Mouse (Mus musculus) stomach, embryonic 16.5 days (tissue): ENCODE data around the gene Kcnn3. TPM values are rescaled to one million over a fixed set of nuclear protein-coding genes. Genes with fewer than 3 reads are reported as not detected.
A peak's percentile ranks its signal among the peaks of the same experiment; 100 is the strongest.

ENCODE experiments used
- ATAC-seq: fragments of 200-750 bp; cut with Nextera tagmentation; 2 replicates; pipeline ENCODE4 v1.8.0; 2017; ENCODE audit warnings: moderate number of reproducible peaks, moderate TSS enrichment; ENCODE audit not compliant: insufficient read depth, low FRiP score
- H3K27ac ChIP-seq: fragments of 300-500 bp; sonication (generic); 2 replicates; pipeline ENCODE4 v1.5.1; 2014; ENCODE audit warnings: low read length
- H3K27me3 ChIP-seq: fragments of 300-500 bp; sonication (generic); 2 replicates; pipeline ENCODE4 v1.6.1; 2014; ENCODE audit warnings: low read length, control low read depth, mixed read lengths; ENCODE audit not compliant: control insufficient read depth, insufficient read depth
- H3K36me3 ChIP-seq: fragments of 300-500 bp; sonication (generic); 2 replicates; pipeline ENCODE4 v1.6.1; 2014; ENCODE audit warnings: low read length; ENCODE audit not compliant: control insufficient read depth, insufficient read depth
- H3K4me1 ChIP-seq: fragments of 300-500 bp; sonication (generic); 2 replicates; pipeline ENCODE4 v1.6.1; 2014; ENCODE audit warnings: low read length, control low read depth, mixed read lengths; ENCODE audit not compliant: control insufficient read depth, insufficient read depth
- H3K4me2 ChIP-seq: fragments of 300-500 bp; sonication (generic); 2 replicates; pipeline ENCODE4 v1.6.1; 2014; ENCODE audit warnings: low read depth, low read length, mixed read lengths
- H3K4me3 ChIP-seq: fragments of 300-500 bp; sonication (generic); replicated peaks from 2 replicates; pipeline ENCODE4 v1.5.1; 2014; ENCODE audit warnings: mild to moderate bottlenecking, low read length
- H3K9ac ChIP-seq: fragments of 300-500 bp; sonication (generic); 2 replicates; pipeline ENCODE4 v1.6.1; 2014; ENCODE audit warnings: low read length
- H3K9me3 ChIP-seq: fragments of 300-500 bp; sonication (generic); replicated peaks from 2 replicates; pipeline ENCODE4 v1.6.1; 2016; ENCODE audit warnings: low read length, control low read depth; ENCODE audit not compliant: control insufficient read depth
- WGBS: fragments of 180-500 bp; shearing (Covaris S2); extraction: QIAGEN DNeasy Blood & Tissue Kit; methylation state at CpG from one replicate; pipeline ENCODE4 v1.1.7; 2014; 5-methylcytosine and 5-hydroxymethylcytosine counted together
- polyA plus RNA-seq: library from polyadenylated mRNA; unstranded; fragments of >200 nt; fragmentation: Nextera tagmentation; extraction: Ambion mirVana; gene quantifications from 2 replicates; pipeline ENCODE4 v1.2.1, GENCODE M21; 2015

The Kcnn3 gene
- polyA plus RNA-seq, 1 experiment from 2014 or later, result 5.9 TPM

- ATAC-seq, result no peak
- WGBS, result 61% methylated on average over 4 of the region's 4 CpGs
- H3K27me3 ChIP-seq, result no peaks in the 10 kb centered on the region
- H3K4me2 ChIP-seq, result no peak overlapping the region
- no peaks in the 10 kb centered on the region for H3K9me3 ChIP-seq
- peaks cover 11% of the 10 kb centered on the region for H3K4me1 ChIP-seq
- no peak overlapping the region for H3K27ac ChIP-seq
- no peak overlapping the region for H3K4me3 ChIP-seq
- H3K9ac ChIP-seq, result no peak overlapping the region
- H3K36me3 ChIP-seq, result no peaks in the 10 kb centered on the region
Observed at GRCm38 (mm10) chr3:89626556-89626955, 106.6 kb downstream of the Kcnn3 start.

DNA sequence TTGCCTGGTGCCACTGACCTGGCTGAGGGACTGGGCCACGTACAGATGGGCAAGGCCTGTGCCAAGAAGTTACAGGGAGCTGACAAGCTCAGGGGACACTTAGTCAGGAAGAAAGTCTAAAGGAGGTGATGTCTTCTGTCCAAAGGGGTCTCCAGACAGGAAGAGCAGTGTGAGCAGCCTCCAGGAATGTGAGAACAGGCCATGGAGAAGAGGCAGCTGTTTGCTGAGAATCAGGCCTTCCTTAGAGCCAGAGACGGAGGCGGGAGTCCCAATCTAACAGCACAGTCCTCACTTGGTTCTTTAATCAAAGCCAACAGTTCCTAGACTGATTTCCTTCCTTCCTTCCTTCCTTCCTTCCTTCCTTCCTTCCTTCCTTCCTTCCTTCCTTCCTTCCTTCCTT lies 109.8 kb downstream of the Kcnn3 start:
- Histone ChIP-seq H3K4me2 (no peak overlapping the region), H3K9me3 (no peaks in the 10 kb centered on the region), H3K27ac (peak overlapping the region; percentile 90), H3K4me1 (peaks cover 11% of the 10 kb centered on the region), H3K4me3 (no peak overlapping the region), H3K9ac (no peak overlapping the region), H3K27me3 (no peaks in the 10 kb centered on the region), H3K36me3 (no peaks in the 10 kb centered on the region)
- WGBS, result 61% methylated on average over 3 of the region's 3 CpGs
- ATAC-seq, result 0 out of 2 replicates have a peak, but pooled peaks have one; percentile 22

- Histone ChIP-seq H3K27me3 (no peaks in the 10 kb centered on the region), H3K9me3 (no peaks in the 10 kb centered on the region), H3K4me3 (no peak overlapping the region), H3K36me3 (no peaks in the 10 kb centered on the region), H3K27ac (peak overlapping the region; percentile 54), H3K4me2 (no peak overlapping the region), H3K4me1 (peaks cover 11% of the 10 kb centered on the region), H3K9ac (no peak overlapping the region)
- 45% methylated on average over 5 of the region's 5 CpGs for WGBS
- ATAC-seq, result no peak
Observed at GRCm38 (mm10) chr3:89631750-89632149, 111.8 kb downstream of the Kcnn3 start.

GRCm38 (mm10) chr3:89633531-89633930 lies 113.6 kb downstream of the Kcnn3 start:
- Histone ChIP-seq H3K27me3 (no peaks in the 10 kb centered on the region), H3K9me3 (no peaks in the 10 kb centered on the region), H3K4me3 (no peak overlapping the region), H3K4me2 (no peak overlapping the region), H3K9ac (peak overlapping the region; percentile 12; the same call in 1 of the 2 replicates), H3K36me3 (no peaks in the 10 kb centered on the region), H3K27ac (no peak overlapping the region; the same call in 1 of the 2 replicates), H3K4me1 (peaks cover 11% of the 10 kb centered on the region)
- no peak for ATAC-seq
- 79% methylated on average over 6 of the region's 6 CpGs for WGBS

DNA sequence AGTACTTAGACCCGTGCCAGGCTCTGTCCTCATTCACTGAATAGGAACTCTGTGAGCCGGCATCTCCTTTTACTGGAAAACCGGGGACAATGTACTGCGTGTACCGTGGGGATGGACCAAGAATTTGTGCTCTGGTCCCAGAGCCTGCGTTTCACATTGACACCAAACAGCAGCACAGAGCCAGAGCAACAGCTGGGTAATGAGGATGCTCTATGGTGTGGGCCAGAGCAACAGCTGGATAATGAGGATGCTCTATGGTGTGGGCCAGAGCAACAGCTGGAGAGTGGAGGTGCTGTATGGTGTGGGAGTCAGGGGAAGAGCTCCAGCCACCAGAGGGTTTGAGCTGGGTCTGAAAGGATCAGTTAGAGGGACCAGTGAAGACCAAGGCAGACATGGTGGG lies 114.0 kb downstream of the Kcnn3 start:
- Histone ChIP-seq H3K4me2 (no peak overlapping the region), H3K4me1 (peaks cover 11% of the 10 kb centered on the region), H3K9ac (no peak overlapping the region), H3K36me3 (no peaks in the 10 kb centered on the region), H3K27me3 (no peaks in the 10 kb centered on the region), H3K9me3 (no peaks in the 10 kb centered on the region), H3K4me3 (no peak overlapping the region), H3K27ac (peak overlapping the region; percentile 62)
- WGBS, result 70% methylated on average over 6 of the region's 6 CpGs
- ATAC-seq, result peak; percentile 84

DNA sequence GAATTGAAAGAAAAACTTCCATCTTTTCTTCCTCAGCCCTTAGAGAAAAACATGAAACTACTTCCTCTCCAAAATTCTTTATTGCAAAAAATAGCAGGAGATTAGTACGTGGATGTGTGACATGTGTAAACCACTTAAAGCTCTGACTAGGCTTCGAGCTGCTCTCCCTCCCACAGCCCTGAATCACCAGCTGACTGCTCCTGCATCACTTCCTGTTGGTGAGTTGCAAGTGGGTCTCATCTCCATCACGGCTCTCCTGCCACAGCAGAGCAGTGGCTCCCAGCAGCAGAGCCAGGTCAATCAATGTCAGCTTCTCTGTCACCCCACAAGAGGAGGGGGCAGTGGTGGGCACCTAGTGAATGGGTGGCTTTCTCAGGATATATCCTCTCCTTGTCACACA lies 120.8 kb downstream of the Kcnn3 start:
- H3K27ac ChIP-seq, result no peak overlapping the region
- ATAC-seq, result no peak
- no peaks in the 10 kb centered on the region for H3K36me3 ChIP-seq
- WGBS, result 25% methylated on average over 3 of the region's 3 CpGs
- H3K4me3 ChIP-seq, result no peak overlapping the region
- H3K4me2 ChIP-seq, result no peak overlapping the region
- no peaks in the 10 kb centered on the region for H3K9me3 ChIP-seq
- no peaks in the 10 kb centered on the region for H3K4me1 ChIP-seq
- no peaks in the 10 kb centered on the region for H3K27me3 ChIP-seq
- H3K9ac ChIP-seq, result no peak overlapping the region

- Histone ChIP-seq H3K9ac (no peak overlapping the region), H3K9me3 (no peaks in the 10 kb centered on the region), H3K4me3 (no peak overlapping the region), H3K4me1 (peaks cover 15% of the 10 kb centered on the region), H3K27me3 (no peaks in the 10 kb centered on the region), H3K36me3 (no peaks in the 10 kb centered on the region), H3K4me2 (no peak overlapping the region), H3K27ac (no peak overlapping the region)
- ATAC-seq, result no peak
- 43% methylated on average over 8 of the region's 8 CpGs for WGBS
Observed at GRCm38 (mm10) chr3:89643391-89643790, 123.4 kb downstream of the Kcnn3 start.

DNA sequence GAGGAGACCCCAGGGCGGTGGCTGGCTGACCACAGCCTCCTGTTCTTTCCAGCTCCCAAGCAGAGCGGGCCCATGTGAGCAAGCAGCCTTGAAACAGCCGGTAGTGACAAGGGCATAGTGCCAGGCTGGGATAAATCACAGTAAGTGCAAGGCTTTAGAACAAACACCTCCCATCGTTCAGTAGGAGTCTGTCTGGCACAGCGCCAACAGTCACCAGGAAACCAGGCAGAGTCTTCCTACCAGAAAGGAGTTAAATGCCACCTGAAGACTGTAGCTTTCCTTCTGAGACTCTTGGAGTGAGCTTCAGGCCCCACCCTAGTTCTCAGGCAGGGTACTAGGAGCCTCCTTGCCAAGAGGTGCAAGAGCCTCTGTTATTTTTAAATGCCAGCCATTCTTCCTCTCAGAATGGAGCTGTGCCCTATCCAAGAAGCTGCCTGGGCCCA lies 126.9 kb downstream of the Kcnn3 start:
- H3K4me3 ChIP-seq, result no peak overlapping the region
- H3K27me3 ChIP-seq, result no peaks in the 10 kb centered on the region
- no peaks in the 10 kb centered on the region for H3K36me3 ChIP-seq
- no peak overlapping the region for H3K9ac ChIP-seq
- peak overlapping the region; percentile 54 for H3K27ac ChIP-seq
- H3K4me2 ChIP-seq, result no peak overlapping the region
- ATAC-seq, result peak; percentile 64
- H3K4me1 ChIP-seq, result peaks cover 15% of the 10 kb centered on the region
- WGBS, result 43% methylated on average over 5 of the region's 5 CpGs
- no peaks in the 10 kb centered on the region for H3K9me3 ChIP-seq

DNA sequence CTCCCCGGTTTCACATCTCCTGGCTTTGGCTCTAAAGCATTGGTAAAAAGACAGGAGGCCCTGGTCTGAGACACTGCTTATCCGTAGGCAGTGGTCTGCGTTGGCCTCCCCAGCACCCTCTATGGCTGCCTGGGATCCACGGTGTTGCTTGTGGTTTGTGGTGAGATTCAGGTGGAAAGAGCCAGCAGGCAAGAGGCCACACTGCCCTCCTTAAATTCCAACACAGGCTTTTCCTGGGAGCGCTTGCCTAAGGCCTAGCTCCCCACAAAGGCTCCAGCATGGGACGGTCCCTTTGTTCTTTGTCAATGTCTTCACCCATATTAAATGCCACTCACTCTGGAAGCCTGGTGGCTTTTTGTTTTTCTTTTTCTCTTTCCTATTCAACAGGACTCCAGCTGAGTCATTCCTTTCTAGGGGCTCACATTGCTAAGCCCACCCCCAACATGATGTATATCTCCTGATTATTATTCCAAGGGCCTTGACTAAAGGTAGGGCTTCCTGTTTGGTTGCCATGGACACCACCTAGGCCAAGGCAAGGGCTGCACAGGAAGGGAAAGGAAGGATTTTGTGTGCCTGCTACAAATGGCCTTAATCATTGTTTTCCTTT lies 127.4 kb downstream of the Kcnn3 start:
- Histone ChIP-seq H3K9ac (no peak overlapping the region), H3K9me3 (no peaks in the 10 kb centered on the region), H3K27me3 (no peaks in the 10 kb centered on the region), H3K4me3 (no peak overlapping the region), H3K4me2 (no peak overlapping the region), H3K36me3 (no peaks in the 10 kb centered on the region), H3K4me1 (peaks cover 15% of the 10 kb centered on the region), H3K27ac (peak overlapping the region; percentile 54)
- ATAC-seq, result 0 out of 2 replicates have a peak, but pooled peaks have one; percentile 31
- WGBS, result 64% methylated on average over 6 of the region's 6 CpGs
